Comparison of ENCODE assay signal across 12 mouse cellular contexts in genomic region chr6:143049791-143050555, GRCm38 (mm10). TPM values are rescaled to one million over a fixed set of nuclear protein-coding genes. Genes with fewer than 3 reads are reported as not detected.
DNase-seq lines count a peak whose midpoint lies in the region; ATAC-seq and TF ChIP-seq lines count a peak whose summit lies in the region.
"Had no signal": no experiment of that assay in that cellular context is flagged by ENCODE, and none has a peak within 500 bp of the region (broad histone marks: within the 10 kb centered on the region; RNA-seq: fewer than 3 reads in every experiment).

No protein-coding gene starts in this region.

- ATAC-seq in megakaryocyte, adult 5-6 weeks (ENCODE audit: poor library complexity, severe bottlenecking) = no peak
- ATAC-seq in hematopoietic stem cell, adult 5-6 weeks (replicated peaks in 1 of 2; ENCODE audit: insufficient read depth in 1 of 2, low FRiP score in 2 of 2, low TSS enrichment in 1 of 2, low read depth in 1 of 2, poor library complexity in 2 of 2, severe bottlenecking in 2 of 2) = peak; percentile 64 to 71
- ATAC-seq: Patski had no signal

- no peak for TF ChIP-seq CTCF in heart, adult 2 months (IDR thresholded peaks at IDR 0.05)

- WGBS in heart, adult 2 months = 41% methylated on average over 11 of the region's 11 CpGs
- 77% methylated on average over 11 of the region's 11 CpGs for WGBS in macrophage (ENCODE audit: missing documents)

- no peak overlapping the region for H3K9ac ChIP-seq in heart, adult 2 months (ENCODE audit: low read depth, low read length)

- DNase-seq in heart, adult 18-20 months = peak; percentile 11 to 12
- no peak for DNase-seq in heart, adult 2 months
- no peak for DNase-seq in cerebellum, adult 9-11 months
- no peak for DNase-seq in left cerebral cortex, postnatal 14 days (ENCODE audit: low spot score in 2 of 2)
- DNase-seq: adrenal gland, postnatal 25 days; cerebellum, adult 9-10 months had no signal

- H3K27me3 ChIP-seq in heart, adult 2 months (ENCODE audit: control insufficient read depth, insufficient read depth, low read length) = no peaks in the 10 kb centered on the region
- H3K27me3 ChIP-seq in megakaryocyte, embryonic 14.5 days (replicated peaks) = no peaks in the 10 kb centered on the region
- H3K27me3 ChIP-seq: Patski had no signal

- no peaks in the 10 kb centered on the region for H3K9me3 ChIP-seq in megakaryocyte, embryonic 14.5 days

- peaks cover 4% of the 10 kb centered on the region for H3K4me1 ChIP-seq in heart, adult 2 months (ENCODE audit: control insufficient read depth, insufficient read depth, low read length)
- peaks cover 39% of the 10 kb centered on the region for H3K4me1 ChIP-seq in megakaryocyte, embryonic 14.5 days

- TF ChIP-seq POLR2A in heart, adult 2 months (IDR thresholded peaks at IDR 0.05; ENCODE audit: insufficient read depth, low read depth, low read length) = no peak

- no peak for TF ChIP-seq EP300 in heart, adult 2 months (IDR thresholded peaks at IDR 0.05; ENCODE audit: insufficient read depth, low read depth, low read length)

- intact Hi-C loops in heart, adult 2 months (cut with DNase I) = no loop called here
- intact Hi-C loops in left cerebral cortex, postnatal 14 days (cut with DNase I) = no loop called here

- H3K79me2 ChIP-seq in heart, adult 2 months (replicated peaks; ENCODE audit: control insufficient read depth, insufficient read depth, low read length) = no peaks in the 10 kb centered on the region
- H3K79me2 ChIP-seq in macrophage (ENCODE audit: inconsistent target) = no peaks in the 10 kb centered on the region

- no peak overlapping the region; the same call in 1 of the 2 replicates for H3K27ac ChIP-seq in heart, adult 2 months
- H3K27ac ChIP-seq in macrophage = peak overlapping the region; percentile 61

- no peaks in the 10 kb centered on the region for H3K36me3 ChIP-seq in heart, adult 2 months (ENCODE audit: control insufficient read depth, insufficient read depth, low read length)
- peaks cover 75% of the 10 kb centered on the region for H3K36me3 ChIP-seq in megakaryocyte, embryonic 14.5 days (replicated peaks; ENCODE audit: low read length)
- H3K36me3 ChIP-seq in macrophage (ENCODE audit: inconsistent target) = peaks cover 19% of the 10 kb centered on the region; the same call in 1 of the 2 replicates

- H3K4me3 ChIP-seq in heart, adult 2 months = no peak overlapping the region
- H3K4me3 ChIP-seq in megakaryocyte, embryonic 14.5 days (replicated peaks) = peak overlapping the region; percentile 25
- no peak overlapping the region for H3K4me3 ChIP-seq in macrophage (ENCODE audit: inconsistent target)
- H3K4me3 ChIP-seq: erythroblast, embryonic 14.5 days had no signal

RNA-seq across cellular contexts. Expression of gene C2cd5, which starts 50.0 kb away (rescaled TPM):
- total RNA-seq in heart, adult 18-20 months (2021) = 10 to 100 TPM; 11.0 to 14.5 TPM
- 10 to 100 TPM in 1 of 2 experiments, 1 to 10 TPM in 1; 9.9 to 10.7 TPM for total RNA-seq in heart, adult 2 months (2021)
- polyA plus RNA-seq in heart, adult 2 months (2012; rRNA removed) = 8.6 and 12.0 TPM in 2 replicates
- polyA plus RNA-seq in megakaryocyte, embryonic 14.5 days (2012; ENCODE audit: insufficient read depth, low replicate concordance) = 5.2 and 6.7 TPM in 2 replicates
- total RNA-seq in megakaryocyte, adult 5-6 weeks (2015) = 51.0 and 52.8 TPM in 2 replicates
- total RNA-seq in megakaryocyte, adult 5-6 weeks (2017) = 48.4 and 60.4 TPM in 2 replicates
- total RNA-seq in hematopoietic stem cell, adult 5-6 weeks (2017) = 43.1 and 45.3 TPM in 2 replicates
- 100 to 1,000 TPM in 12 of 26 experiments, 10 to 100 TPM in 13, 1 to 10 TPM in 1; 9.9 to 146 (median 94.4) TPM for total RNA-seq in macrophage (2018; cell fraction: chromatin; rRNA removed)
- 10 to 100 TPM in 10 of 26 experiments, 1 to 10 TPM in 16; 4.9 to 12.5 (median 9.6) TPM for total RNA-seq in macrophage (2018; cell fraction: cytosol; rRNA removed)
- 10 to 100 TPM in 24 of 26 experiments, 1 to 10 TPM in 2; 8.0 to 85.6 (median 46.4) TPM for total RNA-seq in macrophage (2018; cell fraction: nucleus; rRNA removed)
- 7.0 to 8.0 TPM (median 7.1 TPM) in 3 replicates for polyA plus RNA-seq in macrophage (2018)
- 10 to 100 TPM; 69.6 to 73.5 TPM for total RNA-seq in left cerebral cortex, postnatal 14 days (2021)

Comparison
In these comparisons a context has a peak if more than half of its experiments do, and no peak if none do; other contexts are left out.
1. DNase-seq: peak in heart, adult 18-20 months (2 of 2); none in heart, adult 2 months (0 of 2), cerebellum, adult 9-11 months (single experiment) and left cerebral cortex, postnatal 14 days (0 of 2).